Mouse (Mus musculus) hindbrain, embryonic 14.5 days (tissue): ENCODE measurements around the gene Ank. TPM values are rescaled to one million over a fixed set of nuclear protein-coding genes. Genes with fewer than 3 reads are reported as not detected.

Experiments
- ATAC-seq: fragments of 200-750 bp; cut with Nextera tagmentation; 2 replicates; pipeline ENCODE4 v1.8.0; 2017; ENCODE audit warnings: moderate number of reproducible peaks, mild to moderate bottlenecking, moderate TSS enrichment, moderate library complexity; ENCODE audit not compliant: low FRiP score
- DNase-seq: peaks from one replicate; pipeline ENCODE4 v3.0.0-alpha.2; 2015; ENCODE audit warnings: low spot score
- H3K27ac ChIP-seq: fragments of 300-500 bp; sonication (generic); 2 replicates; pipeline ENCODE4 v1.5.1; 2014; ENCODE audit warnings: mild to moderate bottlenecking, moderate library complexity
- H3K27me3 ChIP-seq: fragments of 300-500 bp; sonication (generic); 2 replicates; pipeline ENCODE4 v1.6.1; 2014; ENCODE audit warnings: mild to moderate bottlenecking, low read length, mixed read lengths; ENCODE audit not compliant: control insufficient read depth, insufficient read depth
- H3K36me3 ChIP-seq: fragments of 300-500 bp; sonication (generic); replicated peaks from 2 replicates; pipeline ENCODE4 v1.6.1; 2014; ENCODE audit not compliant: control insufficient read depth, insufficient read depth
- H3K4me1 ChIP-seq: fragments of 300-500 bp; sonication (generic); replicated peaks from 2 replicates; pipeline ENCODE4 v1.6.1; 2014; ENCODE audit warnings: antibody characterized with exemption, low read length, mixed read lengths; ENCODE audit not compliant: control insufficient read depth, insufficient read depth
- H3K4me2 ChIP-seq: fragments of 300-500 bp; sonication (generic); replicated peaks from 2 replicates; pipeline ENCODE4 v1.6.1; 2014; ENCODE audit warnings: mild to moderate bottlenecking, moderate library complexity
- H3K4me3 ChIP-seq: fragments of 300-500 bp; sonication (generic); replicated peaks from 2 replicates; pipeline ENCODE4 v1.5.1; 2014; ENCODE audit warnings: mild to moderate bottlenecking, low read length
- H3K9ac ChIP-seq: fragments of 300-500 bp; sonication (generic); 2 replicates; pipeline ENCODE4 v1.6.1; 2014
- H3K9me3 ChIP-seq: fragments of 300-500 bp; sonication (generic); 2 replicates; pipeline ENCODE4 v1.6.1; 2016; ENCODE audit warnings: low read length; ENCODE audit not compliant: control insufficient read depth
- WGBS: fragments of 180-500 bp; shearing (Covaris S2); extraction: QIAGEN DNeasy Blood & Tissue Kit; methylation state at CpG from one replicate; pipeline ENCODE4 v1.1.7; 2014; 5-methylcytosine and 5-hydroxymethylcytosine counted together
- microRNA-seq: library from miRNA; unstranded; fragments of <30 nt; microRNA quantifications from one replicate; pipeline ENCODE4, GENCODE M21; 2016
- polyA plus RNA-seq: library from polyadenylated mRNA; unstranded; fragments of >200 nt; fragmentation: Nextera tagmentation; extraction: Ambion mirVana; gene quantifications from 2 replicates; pipeline ENCODE4 v1.2.1, GENCODE M21; 2014

Gene Ank
- polyA plus RNA-seq, 1 experiment from 2014 or later = 18.6 TPM

- no peak for DNase-seq
- Histone ChIP-seq H3K27ac (no peak overlapping the region), H3K9ac (no peak overlapping the region), H3K27me3 (no peaks in the 10 kb centered on the region), H3K4me1 (no peaks in the 10 kb centered on the region), H3K4me3 (no peak overlapping the region), H3K36me3 (no peaks in the 10 kb centered on the region), H3K4me2 (no peak overlapping the region), H3K9me3 (no peaks in the 10 kb centered on the region)
- no peak for ATAC-seq
- WGBS = 77% methylated on average over 12 of the region's 12 CpGs
Observed at GRCm38 (mm10) chr15:27641171-27641570, 174.7 kb downstream of the Ank start.

- Histone ChIP-seq H3K4me2 (no peak overlapping the region), H3K4me3 (no peak overlapping the region), H3K27ac (no peak overlapping the region), H3K9me3 (no peaks in the 10 kb centered on the region), H3K36me3 (no peaks in the 10 kb centered on the region), H3K9ac (no peak overlapping the region), H3K27me3 (no peaks in the 10 kb centered on the region), H3K4me1 (no peaks in the 10 kb centered on the region)
- ATAC-seq (no peak), DNase-seq (no peak)
- WGBS = 89% methylated on average over 3 of the region's 3 CpGs
Observed at GRCm38 (mm10) chr15:27642895-27643294, 176.4 kb downstream of the Ank start.

Small RNAs within 50 kb of the gene (microRNA-seq; reads per million reads assigned to microRNA genes)
- not detected for gene Mir7117

Other genes with a start within 250 kb of the Ank start
- 30.0 and 31.4 TPM in 2 replicates for gene Otulin, start 164.0 kb downstream of the Ank start, polyA plus RNA-seq
- gene Otulinl, start 214.9 kb downstream of the Ank start, polyA plus RNA-seq = 15.2 and 16.2 TPM in 2 replicates